Mouse (Mus musculus): ENCODE results near the gene Ablim2.
A peak's percentile ranks its signal among the peaks of the same experiment; 100 is the strongest.

- peak; percentile 44; the same call in 1 of the 2 replicates for TF ChIP-seq CTCF (IDR thresholded peaks at IDR 0.05; ENCODE audit: borderline replicate concordance, control insufficient read depth, extremely low read depth, insufficient read depth, low read length, poor library complexity)
- no peak for TF ChIP-seq POLR2A (IDR thresholded peaks at IDR 0.05; ENCODE audit: control insufficient read depth, extremely low read depth, insufficient read depth, low read length, poor library complexity)
Measured at GRCm38 (mm10) chr5:35746910-35747309, 10.8 kb upstream of the Ablim2 start.
